Mouse (Mus musculus): ENCODE data around the gene Ucma. TPM values are rescaled to one million over a fixed set of nuclear protein-coding genes. Genes with fewer than 3 reads are reported as not detected.

Ucma gene
- polyA plus RNA-seq, 1 experiment from 2014 or later: 1.3 TPM

DNA sequence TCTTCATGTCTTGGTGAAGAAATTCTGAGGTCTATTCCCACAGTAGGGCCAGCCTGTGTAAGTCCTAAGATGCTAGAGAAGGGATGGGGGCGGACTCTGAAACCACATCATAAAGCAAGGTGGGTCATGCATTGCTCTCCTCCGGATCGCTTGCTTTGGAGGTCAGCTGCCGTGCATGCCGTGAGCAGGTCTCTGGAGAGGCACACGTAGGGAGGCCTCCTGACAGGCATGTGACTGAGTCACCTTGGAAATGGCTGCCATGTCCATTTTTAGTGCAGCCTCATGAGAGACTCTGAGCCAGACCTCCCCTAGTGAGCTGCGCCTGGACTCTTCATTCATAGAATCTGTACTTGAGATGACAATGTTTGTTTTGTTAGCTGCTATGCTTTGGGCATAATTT is 52.1 kb downstream of the Ucma start:
- no peak overlapping the region for H3K27ac ChIP-seq (replicated peaks)
- no peak overlapping the region for H3K4me3 ChIP-seq (replicated peaks)
- no peaks in the 10 kb centered on the region for H3K36me3 ChIP-seq
- H3K9me3 ChIP-seq (replicated peaks): no peaks in the 10 kb centered on the region
- H3K27me3 ChIP-seq: no peaks in the 10 kb centered on the region
- H3K4me1 ChIP-seq: no peaks in the 10 kb centered on the region
- no peak overlapping the region for H3K4me2 ChIP-seq (replicated peaks)
- WGBS: 83% methylated on average over 7 of the region's 7 CpGs
- no peak overlapping the region for H3K9ac ChIP-seq
- no peak for ATAC-seq (ENCODE audit: insufficient number of reproducible peaks, low FRiP score, low TSS enrichment, low read depth)

DNA sequence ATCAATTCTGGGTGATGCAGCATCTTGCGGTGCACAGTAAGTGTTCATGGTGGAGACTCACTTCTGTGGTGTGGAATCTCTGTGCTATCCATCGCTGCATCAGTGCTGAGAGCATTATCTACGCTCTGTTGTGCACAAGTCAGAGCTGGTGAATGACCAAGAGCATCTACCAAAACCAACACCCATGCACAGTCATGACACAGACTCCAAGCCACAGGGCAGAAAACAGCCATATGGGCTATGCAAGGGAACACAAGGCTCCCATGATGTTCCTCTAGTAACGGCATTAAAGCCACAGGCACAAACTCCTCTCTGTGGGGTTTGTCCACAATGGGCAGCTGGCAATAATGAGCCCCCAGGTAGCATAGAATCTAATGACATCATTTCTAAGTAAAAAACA is 53.9 kb downstream of the Ucma start:
- H3K4me2 ChIP-seq (replicated peaks): no peak overlapping the region
- 88% methylated on average over 4 of the region's 4 CpGs for WGBS
- no peaks in the 10 kb centered on the region for H3K4me1 ChIP-seq
- no peaks in the 10 kb centered on the region for H3K27me3 ChIP-seq
- ATAC-seq (ENCODE audit: insufficient number of reproducible peaks, low FRiP score, low TSS enrichment, low read depth): no peak
- no peaks in the 10 kb centered on the region for H3K36me3 ChIP-seq
- no peaks in the 10 kb centered on the region for H3K9me3 ChIP-seq (replicated peaks)
- no peak overlapping the region for H3K9ac ChIP-seq
- H3K4me3 ChIP-seq (replicated peaks): no peak overlapping the region
- H3K27ac ChIP-seq (replicated peaks): no peak overlapping the region

DNA sequence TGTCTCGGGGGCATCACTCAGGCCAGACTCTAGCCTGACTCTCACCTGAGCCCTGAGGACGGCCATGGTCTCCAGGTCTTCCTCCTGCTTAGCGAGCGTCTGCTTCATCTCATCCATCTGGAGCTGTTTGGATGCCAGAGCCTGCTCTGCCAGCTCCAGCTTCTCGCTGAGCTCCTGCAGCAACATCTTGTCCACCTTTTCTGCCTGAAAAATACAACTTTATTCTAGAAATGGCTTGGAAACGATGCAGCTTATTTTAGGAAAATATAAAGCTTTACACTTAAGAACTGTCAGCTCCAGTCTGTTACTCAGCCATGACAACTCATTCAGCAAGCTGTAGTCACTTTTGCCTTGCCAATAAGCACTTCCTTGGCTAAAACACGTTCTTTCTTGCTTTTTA is 55.3 kb downstream of the Ucma start:
- no peaks in the 10 kb centered on the region for H3K4me1 ChIP-seq
- H3K4me3 ChIP-seq (replicated peaks): no peak overlapping the region
- no peaks in the 10 kb centered on the region for H3K9me3 ChIP-seq (replicated peaks)
- H3K27ac ChIP-seq (replicated peaks): no peak overlapping the region
- ATAC-seq (ENCODE audit: insufficient number of reproducible peaks, low FRiP score, low TSS enrichment, low read depth): no peak
- H3K4me2 ChIP-seq (replicated peaks): no peak overlapping the region
- WGBS: 75% methylated on average over 7 of the region's 7 CpGs
- no peaks in the 10 kb centered on the region for H3K27me3 ChIP-seq
- H3K9ac ChIP-seq: no peak overlapping the region
- H3K36me3 ChIP-seq: no peaks in the 10 kb centered on the region

DNA sequence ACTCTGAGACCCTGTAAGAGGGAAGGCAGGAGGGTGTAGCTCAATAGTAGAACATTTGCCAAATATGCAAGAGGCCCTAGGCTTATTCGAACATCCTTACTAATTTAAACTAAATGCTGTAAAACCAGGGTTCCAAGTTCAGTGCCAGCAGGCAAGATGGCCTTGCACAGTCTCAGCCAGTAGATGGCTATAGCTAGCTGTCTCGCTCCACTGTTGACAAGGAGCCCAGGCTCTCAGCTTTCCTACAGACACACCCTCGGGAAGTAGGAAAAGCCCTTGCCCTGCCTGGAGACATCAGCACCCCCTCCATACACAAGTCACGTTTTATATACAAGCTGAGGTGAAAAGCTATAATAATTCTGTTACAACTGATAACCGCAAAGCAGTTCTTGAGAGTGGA is 56.7 kb downstream of the Ucma start:
- Histone ChIP-seq H3K4me3 (replicated peaks) (no peak overlapping the region), H3K27me3 (no peaks in the 10 kb centered on the region), H3K9ac (no peak overlapping the region), H3K27ac (replicated peaks) (no peak overlapping the region), H3K4me2 (replicated peaks) (no peak overlapping the region), H3K4me1 (no peaks in the 10 kb centered on the region), H3K36me3 (no peaks in the 10 kb centered on the region), H3K9me3 (replicated peaks) (no peaks in the 10 kb centered on the region)
- no peak for ATAC-seq (ENCODE audit: insufficient number of reproducible peaks, low FRiP score, low TSS enrichment, low read depth)
- whole genome bisulfite sequencing: 63% methylated on average over 5 of the region's 5 CpGs

DNA sequence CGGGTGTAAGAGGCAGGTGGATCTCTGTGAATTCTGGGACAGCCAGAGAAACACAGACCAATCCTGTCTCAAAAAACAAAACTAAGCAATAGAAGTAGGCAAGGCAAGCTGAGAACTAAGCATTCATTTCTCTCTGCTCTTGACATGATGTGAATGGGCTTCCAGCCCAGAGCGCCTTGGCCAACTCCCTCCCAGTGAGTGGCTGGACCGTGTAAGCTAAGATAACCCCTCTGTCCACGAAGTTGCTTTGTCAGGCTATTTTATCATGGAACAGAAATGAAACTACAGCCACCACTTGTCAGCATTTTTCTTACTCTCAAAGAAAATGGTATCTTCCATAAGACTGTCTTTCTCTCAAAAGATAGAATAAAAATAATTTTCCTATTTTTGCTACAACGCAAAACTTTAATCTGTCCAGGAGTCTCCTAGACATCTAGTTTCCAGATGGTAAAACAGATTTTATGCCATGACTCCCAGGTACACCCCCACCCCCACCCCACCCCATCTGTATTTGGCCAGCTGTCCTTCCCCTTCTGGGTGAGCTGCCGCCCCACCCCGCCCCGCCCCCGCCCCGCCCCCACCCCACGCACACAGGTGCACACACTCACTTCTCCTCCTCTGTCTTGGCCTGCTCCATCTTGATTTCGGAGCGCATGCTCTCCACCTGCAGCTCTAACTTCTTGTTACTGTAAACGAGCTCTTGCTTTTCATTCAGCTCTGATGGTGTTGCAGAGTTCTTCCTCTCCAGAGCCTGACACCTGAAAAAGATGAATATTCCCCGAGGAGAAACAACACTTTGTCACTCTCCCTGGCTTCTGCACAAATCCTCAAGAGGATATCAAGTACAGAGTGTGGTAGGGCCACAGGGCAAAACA is 57.9 kb downstream of the Ucma start:
- Histone ChIP-seq H3K27ac (replicated peaks) (no peak overlapping the region), H3K4me3 (replicated peaks) (no peak overlapping the region), H3K27me3 (no peaks in the 10 kb centered on the region), H3K4me2 (replicated peaks) (no peak overlapping the region), H3K36me3 (no peaks in the 10 kb centered on the region), H3K9ac (no peak overlapping the region), H3K4me1 (no peaks in the 10 kb centered on the region), H3K9me3 (replicated peaks) (no peaks in the 10 kb centered on the region)
- WGBS: 61% methylated on average over 15 of the region's 15 CpGs
- peak; percentile 41; the same call in 1 of the 2 replicates for ATAC-seq (ENCODE audit: insufficient number of reproducible peaks, low FRiP score, low TSS enrichment, low read depth)

DNA sequence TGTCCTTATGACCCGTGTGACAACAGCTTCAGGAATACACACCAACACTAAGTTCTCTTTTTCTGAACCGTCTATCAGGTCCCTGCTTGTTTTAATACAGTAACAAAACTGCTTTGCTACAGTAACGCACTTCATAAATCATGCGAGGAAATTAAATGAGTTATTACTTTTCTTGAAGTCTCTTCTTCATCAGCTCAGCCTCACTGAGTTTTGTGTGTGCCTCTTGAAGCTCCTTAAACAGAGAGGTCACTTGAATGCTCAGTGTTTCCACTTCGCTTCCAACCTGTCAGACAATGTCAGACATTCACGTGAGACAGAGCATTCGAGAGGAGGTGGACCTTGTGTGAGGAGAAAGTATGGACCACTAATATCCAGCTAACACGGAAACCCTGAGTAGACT is 58.9 kb downstream of the Ucma start:
- H3K36me3 ChIP-seq: no peaks in the 10 kb centered on the region
- H3K4me3 ChIP-seq (replicated peaks): no peak overlapping the region
- ATAC-seq (ENCODE audit: insufficient number of reproducible peaks, low FRiP score, low TSS enrichment, low read depth): no peak
- no peaks in the 10 kb centered on the region for H3K9me3 ChIP-seq (replicated peaks)
- no peak overlapping the region for H3K27ac ChIP-seq (replicated peaks)
- WGBS: 83% methylated on average over 8 of the region's 8 CpGs
- H3K9ac ChIP-seq: no peak overlapping the region
- no peaks in the 10 kb centered on the region for H3K4me1 ChIP-seq
- H3K27me3 ChIP-seq: no peaks in the 10 kb centered on the region
- H3K4me2 ChIP-seq (replicated peaks): no peak overlapping the region

DNA sequence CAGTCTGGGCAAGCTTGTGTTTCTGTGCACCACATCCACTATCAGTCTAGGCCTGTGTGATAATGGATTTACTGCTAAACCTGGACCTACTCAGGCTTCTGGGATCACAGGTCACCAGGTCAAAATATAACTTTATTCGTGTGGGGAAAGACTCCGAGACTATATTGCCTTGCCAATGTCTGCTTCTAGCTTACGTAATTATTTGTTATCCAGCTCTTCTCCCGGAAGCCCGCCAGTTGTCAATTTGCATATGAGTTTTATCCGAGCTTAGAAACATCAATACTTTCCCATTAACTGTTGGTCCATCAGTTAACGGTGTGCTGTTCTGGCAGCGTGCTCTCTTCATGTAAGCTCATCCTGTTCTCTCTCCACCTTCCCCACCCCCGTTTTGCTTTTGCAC is 59.3 kb downstream of the Ucma start:
- no peak overlapping the region for H3K9ac ChIP-seq
- no peaks in the 10 kb centered on the region for H3K36me3 ChIP-seq
- H3K27me3 ChIP-seq: no peaks in the 10 kb centered on the region
- no peak overlapping the region for H3K4me3 ChIP-seq (replicated peaks)
- no peaks in the 10 kb centered on the region for H3K9me3 ChIP-seq (replicated peaks)
- no peak overlapping the region for H3K4me2 ChIP-seq (replicated peaks)
- no peaks in the 10 kb centered on the region for H3K4me1 ChIP-seq
- H3K27ac ChIP-seq (replicated peaks): no peak overlapping the region
- no peak for ATAC-seq (ENCODE audit: insufficient number of reproducible peaks, low FRiP score, low TSS enrichment, low read depth)
- 85% methylated on average over 9 of the region's 9 CpGs for WGBS

Other genes with a start within 250 kb of the Ucma start
- gene Sephs1, start 94.6 kb upstream of the Ucma start, polyA plus RNA-seq (2015; fragmentation: Nextera tagmentation; extraction: Ambion mirVana): 68.6 and 71.6 TPM in 2 replicates
- gene Phyh, start 57.1 kb upstream of the Ucma start, polyA plus RNA-seq (2015; fragmentation: Nextera tagmentation; extraction: Ambion mirVana): 44.5 and 46.5 TPM in 2 replicates
- 19.8 and 21.1 TPM in 2 replicates for gene Mcm10, start 36.7 kb downstream of the Ucma start, polyA plus RNA-seq (2015; fragmentation: Nextera tagmentation; extraction: Ambion mirVana)
- gene Optn, start 87.9 kb downstream of the Ucma start, polyA plus RNA-seq (2015; fragmentation: Nextera tagmentation; extraction: Ambion mirVana): 7.6 and 8.7 TPM in 2 replicates
- 57.3 and 60.1 TPM in 2 replicates for gene Ccdc3, start 161.7 kb downstream of the Ucma start, polyA plus RNA-seq (2015; fragmentation: Nextera tagmentation; extraction: Ambion mirVana)